Mouse (Mus musculus) thymus, postnatal 4 days (tissue): Measurements from ENCODE around the gene 1810013L24Rik.

ENCODE experiments used
- DNase-seq: peaks from one replicate; pipeline ENCODE4 v3.0.0; 2021

1810013L24Rik gene

DNA sequence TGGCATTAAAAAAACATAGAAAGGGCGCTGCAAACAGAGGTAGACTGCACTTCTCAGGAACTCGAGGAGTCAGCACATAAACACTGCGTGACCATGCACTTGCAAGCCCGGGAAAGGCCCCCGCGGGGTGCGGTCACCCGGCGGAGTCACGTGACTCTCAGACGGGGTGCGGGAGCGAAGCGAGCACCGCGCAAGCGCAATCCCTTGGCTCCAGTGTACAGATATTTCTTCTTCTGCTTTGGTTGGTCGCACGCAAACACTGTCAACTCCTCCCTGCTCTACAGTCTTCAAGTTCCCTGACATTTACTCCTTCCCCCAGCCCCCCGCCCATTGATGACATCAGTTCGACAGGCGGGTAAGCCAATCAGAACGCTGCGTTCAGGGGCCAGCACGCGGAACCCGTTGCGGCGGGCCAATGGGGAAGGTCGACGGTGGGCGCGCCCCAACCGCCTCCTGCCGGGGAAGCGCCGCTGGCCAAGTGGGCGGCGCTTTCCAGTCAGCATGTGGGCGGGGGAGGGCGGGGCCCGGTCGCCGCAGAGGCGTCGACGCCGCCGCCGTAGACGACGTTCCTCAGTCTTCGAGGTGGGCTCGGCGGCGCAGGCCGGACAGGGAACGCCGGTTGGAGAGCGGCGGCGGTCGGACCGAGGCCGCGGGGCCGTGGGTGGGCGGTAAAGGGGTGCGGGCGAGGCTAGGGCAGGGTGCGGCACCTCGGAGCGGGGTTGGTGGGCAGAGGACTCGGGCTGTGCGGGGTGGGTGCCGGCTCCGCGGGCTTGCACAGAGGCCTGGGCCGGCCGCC lies at the start of gene 1810013L24Rik:
Gene 1810013L24Rik (plus strand): TSS at position 537 of the 796 bp plus-strand sequence.
- DNase-seq: peak; percentile 96

DNA sequence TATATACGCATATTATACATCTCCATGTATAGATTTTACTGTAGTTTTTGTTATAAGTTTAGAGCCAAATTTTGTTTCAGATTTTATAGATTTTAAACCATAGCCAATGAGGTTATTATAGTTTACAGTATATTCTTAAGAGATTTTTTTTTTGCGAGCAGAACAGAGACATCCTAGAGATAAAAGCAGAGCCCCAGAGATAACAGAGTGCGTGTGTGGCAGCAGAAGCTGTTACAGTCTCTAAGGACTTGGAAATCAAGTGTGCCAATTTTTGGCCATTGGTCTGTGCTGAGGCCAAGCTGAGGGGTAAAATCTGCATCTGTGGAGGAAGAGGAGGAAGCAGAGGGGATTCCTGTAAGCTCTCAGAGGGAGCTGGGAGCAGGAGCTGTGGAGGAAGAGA lies 49.7 kb upstream of the 1810013L24Rik start:
- DNase-seq: no peak

DNA sequence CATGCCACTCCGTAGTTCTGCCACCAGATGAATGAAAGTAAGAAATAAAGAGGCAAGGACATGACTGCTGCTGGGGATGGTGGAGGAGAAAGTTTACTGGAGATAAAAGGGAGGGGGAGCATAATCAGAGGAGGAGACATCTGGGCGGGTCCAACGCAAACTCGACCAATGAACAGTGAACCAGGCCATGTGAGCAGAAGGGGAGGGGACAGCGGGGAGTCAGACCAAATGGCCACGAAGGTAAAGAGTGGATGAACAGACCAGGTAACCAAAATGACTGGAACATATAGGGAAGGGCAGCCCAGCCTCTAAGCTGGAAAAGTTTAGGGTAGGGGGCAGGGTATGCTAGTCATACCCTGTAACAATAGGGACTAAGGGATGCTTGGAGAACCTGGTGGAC lies 48.7 kb upstream of the 1810013L24Rik start:
- DNase-seq: no peak

DNA sequence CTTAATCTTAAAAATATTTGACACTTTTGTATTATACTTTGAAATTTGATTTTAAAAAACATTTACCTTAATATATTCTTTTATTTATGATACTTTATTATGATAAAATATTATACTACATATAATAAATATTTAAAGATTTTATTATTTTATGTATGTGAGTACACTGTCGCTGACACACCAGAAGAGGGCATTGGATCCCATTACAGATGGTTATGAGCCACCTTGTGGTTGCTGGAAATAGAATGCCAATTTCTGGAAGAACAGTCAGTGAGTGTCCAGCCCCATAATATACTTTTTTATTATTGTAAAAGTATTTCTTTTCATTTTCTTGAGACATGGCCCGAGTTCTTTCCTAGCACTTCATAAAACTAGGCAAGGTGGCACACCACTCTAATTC lies 48.2 kb upstream of the 1810013L24Rik start:
- no peak for DNase-seq

DNA sequence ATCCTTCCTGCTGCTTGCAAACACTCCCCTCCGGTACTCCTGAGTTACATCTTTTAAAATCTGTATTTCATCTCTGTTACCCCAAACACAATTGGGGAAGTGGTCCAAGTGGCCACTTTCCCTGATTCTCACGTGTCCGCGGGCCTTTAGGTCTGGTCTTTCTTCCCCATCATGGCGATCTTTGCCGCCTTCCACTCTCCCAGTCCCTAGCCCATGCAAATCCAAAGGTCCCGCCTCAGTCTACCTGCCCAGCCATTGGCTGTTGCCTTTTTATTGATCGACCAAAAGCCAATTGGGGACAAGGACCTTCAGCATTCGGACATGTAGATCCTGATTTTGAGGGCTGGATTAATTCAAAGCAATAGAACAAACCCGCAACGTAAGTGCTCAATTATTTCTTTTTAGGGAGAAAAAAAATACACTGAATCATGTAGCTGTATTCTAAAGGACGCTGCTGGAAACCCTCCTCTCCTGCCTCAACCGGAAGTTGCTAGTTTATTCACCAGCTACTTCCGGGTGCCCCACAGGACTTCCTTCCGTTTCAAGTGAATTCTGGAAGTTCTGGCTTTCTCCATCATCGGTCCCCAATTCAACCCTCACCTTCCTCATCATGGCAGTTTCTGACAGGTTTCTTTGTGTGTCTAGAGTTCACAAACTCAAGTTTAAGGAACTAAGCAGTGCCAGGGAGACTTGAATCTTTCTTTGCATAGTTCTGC lies 46.5 kb upstream of the 1810013L24Rik start:
- no peak for DNase-seq

DNA sequence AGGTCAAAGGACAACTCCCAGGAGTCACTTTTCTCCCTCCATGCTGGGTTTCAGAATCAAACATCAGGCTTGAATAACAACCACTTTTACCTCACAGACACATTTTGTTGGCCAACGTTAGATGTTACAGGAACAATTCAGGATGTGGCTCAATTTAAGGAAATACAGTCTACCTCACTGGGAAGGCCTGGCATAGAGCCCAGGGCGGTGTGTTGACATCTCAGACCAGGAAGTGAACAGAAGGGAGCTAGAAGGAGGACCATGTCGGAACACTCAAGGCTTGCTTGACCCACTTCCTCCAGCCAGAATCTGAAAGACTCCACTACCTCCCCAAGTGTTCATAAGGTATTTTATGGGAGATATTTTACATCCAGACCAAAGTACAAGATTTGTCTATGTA lies 45.1 kb upstream of the 1810013L24Rik start:
- no peak for DNase-seq

DNA sequence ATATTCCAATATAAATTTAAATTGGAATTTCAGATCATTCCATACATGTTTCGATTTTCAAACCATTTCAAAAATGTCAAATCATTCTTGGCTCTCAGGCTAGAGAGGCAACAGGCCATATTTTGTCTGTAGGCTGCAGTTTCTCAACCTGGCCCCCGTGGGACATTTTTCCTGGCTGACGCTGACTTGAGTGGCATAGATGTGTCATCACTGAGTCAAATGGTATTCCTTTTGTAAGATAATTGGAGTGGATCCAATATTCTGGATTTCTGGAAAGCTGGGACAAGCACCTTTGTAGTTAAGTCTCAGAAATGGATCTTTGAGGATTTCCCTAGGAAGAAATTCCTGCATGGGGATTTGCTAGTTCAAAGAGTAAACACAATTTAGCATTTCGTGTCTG lies 39.0 kb upstream of the 1810013L24Rik start:
- DNase-seq: no peak

DNA sequence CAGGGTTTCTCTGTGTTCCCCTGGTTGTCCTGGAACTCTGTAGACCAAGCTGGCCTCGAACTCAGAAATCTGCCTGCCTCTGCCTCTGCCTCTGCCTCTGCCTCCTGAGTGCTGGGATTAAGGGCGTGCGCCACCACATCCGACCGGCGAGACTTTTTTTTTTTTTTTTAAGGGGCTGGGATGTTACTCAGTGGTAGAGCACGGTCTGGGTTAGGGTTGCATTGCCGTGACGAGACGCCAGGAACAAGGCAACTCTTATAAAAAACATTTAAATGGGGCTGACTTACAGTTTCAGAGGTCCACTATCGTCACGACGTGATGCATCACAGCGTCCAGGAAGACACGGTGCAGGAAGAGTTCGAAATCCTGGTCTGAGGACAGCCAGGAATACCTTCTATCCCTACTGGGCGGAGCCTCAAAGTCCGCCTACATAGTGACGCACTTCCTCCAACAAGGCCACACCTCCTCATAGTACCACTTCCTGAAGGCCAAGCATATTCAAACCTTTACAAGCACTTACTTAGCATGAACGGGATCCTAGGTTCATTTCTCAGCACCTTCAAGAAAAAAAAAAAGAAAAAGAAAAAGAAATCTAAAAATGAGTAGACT lies 37.8 kb upstream of the 1810013L24Rik start, which contains the start of gene Usp7:
Gene Usp7 (minus strand): TSS at position 360 of the 609 bp plus-strand sequence.
- no peak for DNase-seq

DNA sequence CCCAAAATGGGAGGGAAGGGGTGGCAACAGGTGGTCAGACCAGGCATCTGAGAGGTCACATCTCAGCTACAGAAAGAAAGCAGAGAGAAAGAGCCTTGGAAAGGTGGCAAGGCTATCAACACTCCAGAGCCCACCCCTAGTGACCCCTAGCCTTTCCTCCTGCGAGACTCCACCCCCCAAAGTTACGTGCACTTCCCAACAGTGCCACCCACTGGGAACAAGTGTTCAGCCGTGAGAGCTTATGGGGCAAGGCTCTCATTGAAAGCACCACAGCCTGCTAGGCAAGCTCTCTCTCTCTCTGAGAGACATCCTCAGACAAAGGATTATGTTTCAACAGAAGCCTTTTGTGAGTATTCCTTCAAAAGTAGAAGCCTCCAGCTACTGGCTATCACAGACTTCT lies 34.9 kb upstream of the 1810013L24Rik start:
- peak; percentile 25 for DNase-seq

DNA sequence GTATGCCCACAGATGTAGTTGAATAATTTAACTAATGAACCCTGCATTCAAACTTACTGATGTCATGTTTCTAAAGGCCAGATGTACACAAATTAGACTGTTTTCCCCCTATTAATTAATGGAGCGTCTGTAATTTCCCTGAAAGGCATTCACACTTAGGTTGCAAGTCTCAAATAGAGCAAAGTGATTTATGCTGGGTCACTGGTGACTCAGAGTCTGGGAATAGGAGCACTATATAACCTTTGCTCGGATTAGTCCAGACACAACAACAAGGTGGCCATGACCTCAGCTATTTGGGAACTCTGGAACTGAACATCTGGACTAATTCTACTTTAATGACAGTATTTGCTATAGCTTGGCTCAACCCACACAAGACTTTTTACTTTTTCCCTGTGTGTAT lies 34.0 kb upstream of the 1810013L24Rik start:
- no peak for DNase-seq

DNA sequence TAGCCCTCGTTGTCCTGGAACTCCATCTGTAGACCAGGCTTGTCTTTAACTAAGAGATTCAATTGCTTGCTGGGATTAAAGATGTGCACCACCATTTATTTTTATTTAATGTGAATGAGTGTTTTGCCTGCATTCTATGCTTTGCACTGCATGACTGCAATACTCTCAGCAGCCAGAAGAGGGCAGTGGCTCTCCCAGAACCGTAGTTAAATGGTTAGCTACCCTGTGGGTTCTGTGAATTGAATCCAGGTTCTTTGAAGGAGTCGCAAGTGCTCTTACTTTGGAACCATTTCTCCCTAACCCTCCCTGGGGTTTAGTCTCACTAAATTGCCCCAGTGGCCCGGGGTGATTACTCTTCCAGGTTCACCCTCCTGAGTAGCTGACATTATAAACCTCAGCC lies 23.2 kb upstream of the 1810013L24Rik start:
- DNase-seq: peak; percentile 80

DNA sequence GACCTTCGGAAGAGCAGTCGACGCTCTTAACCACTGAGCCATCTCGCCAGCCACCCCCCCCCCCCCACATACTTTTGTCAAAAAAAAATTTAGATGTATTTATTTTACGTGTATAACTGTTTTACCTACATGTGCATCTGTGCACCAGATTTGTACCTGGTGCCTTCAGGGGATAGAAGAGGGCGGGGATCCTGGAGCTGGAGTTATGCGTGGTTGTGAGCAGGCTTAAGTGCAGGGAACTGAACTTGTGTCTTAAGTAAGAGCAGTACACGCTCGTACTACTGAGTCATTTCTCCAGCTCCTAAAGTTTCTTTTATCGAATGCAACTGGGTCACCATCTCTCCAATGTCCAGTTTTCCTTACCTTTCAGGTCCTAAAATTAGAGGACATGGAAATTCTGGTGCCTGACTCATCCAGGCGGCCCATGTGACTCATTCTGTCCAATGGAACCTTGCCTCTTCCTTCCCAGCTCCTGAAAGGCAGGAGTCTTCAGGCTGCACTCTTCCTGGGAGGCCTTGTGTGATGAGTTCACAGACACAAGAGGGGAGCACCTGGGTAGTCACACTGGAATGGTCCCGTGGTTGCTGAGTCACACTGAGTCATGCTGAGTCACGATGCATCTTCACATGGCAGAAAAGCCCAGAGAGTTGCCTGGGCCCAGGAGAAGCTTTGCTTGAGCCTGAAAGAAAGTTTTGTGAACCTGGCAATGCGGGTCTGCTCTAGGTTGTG lies 19.3 kb upstream of the 1810013L24Rik start:
- DNase-seq: peak; percentile 38

DNA sequence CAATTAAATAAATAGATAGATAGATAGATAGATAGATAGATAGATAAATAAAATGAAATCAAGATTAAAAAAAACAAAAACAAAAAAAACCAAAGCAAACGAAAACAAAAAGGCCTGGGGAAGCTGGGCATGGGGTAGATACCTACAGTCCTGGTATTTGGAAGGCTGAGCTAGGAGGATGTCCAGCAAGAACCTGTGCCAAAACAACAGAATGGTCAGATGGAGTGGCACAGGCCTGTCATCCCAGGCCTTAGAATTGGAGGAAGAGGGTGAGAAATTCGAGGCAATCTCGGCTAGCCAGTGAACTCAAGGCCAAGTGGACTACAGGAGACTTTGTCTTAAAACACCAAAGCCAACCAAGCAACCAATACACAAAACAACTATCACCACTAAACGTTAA lies 12.0 kb upstream of the 1810013L24Rik start:
- DNase-seq: no peak

DNA sequence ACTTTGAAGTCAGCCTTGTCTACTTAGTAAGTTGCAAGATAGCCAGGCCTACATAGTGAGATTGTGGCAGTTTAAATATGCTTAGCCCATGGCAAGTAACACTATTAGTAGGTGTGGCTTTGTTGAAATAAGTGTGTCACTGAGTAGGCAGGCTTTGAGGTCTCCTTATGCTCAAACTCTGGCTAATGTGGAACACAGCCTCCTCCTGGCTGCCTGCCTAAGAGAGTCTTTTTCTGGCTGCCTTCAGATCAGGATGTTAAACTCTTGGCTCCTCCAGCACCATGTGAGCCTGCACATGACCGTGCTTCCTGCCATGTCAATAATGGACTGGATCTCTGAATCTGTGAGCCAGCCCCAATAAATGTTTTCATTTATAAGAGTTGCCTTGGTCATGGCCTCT lies 8.5 kb upstream of the 1810013L24Rik start:
- no peak for DNase-seq

DNA sequence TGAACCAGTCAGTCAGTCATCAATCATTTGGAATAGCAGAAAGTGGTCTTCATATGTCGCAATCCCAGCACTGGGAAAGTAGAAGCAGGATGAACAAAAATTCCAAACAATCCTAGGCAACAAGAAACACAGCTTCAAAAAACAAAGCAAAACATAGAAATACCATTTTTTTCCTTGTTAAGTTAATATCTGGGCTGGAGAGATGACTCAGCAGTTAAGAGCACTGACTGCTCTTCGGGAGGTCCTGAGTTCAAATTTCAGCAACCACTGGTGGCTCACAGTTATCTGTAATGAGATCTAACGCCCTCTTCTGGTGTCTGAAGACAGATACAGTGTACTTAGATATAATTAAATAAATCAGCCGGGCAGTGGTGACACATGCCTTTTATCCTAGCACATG lies 7.3 kb upstream of the 1810013L24Rik start:
- DNase-seq: no peak

DNA sequence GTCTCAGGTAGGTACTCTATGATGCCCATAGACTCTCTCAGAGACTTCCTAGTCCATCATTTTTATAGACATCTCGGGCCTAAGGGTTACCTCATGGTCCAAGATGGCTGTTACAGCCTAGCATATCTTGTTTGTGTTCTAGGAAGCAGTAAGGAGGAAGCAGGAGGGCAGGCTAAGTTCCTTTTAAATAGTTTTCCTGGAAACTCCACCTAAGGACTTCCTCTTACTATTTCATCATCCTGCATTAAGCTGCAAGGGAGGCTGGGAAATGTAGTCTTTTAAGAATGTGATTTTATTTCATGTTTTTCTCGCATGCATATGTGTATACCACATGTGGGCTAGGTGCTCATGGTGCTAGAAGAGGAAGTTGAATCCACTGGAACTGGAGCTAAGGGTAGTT lies 6.2 kb upstream of the 1810013L24Rik start:
- DNase-seq: no peak

DNA sequence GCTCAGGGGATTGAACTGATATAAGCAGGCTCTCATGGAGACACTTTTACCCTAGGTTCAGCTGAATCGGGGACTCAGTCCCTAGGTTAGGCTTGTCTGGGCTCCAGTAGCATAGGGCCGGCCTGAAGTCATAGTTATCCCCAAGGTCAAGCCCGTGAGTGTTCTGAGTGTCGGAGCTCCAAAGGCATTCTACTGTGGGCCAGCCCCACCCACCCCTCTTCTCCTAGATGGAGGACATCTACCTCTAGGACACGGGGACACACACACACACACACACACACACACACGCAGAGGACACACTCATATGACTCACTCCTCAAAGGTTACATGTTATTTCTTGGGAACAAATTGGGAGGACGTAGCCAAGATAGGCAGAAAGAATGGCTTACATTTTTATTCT lies 2.5 kb upstream of the 1810013L24Rik start:
- no peak for DNase-seq

DNA sequence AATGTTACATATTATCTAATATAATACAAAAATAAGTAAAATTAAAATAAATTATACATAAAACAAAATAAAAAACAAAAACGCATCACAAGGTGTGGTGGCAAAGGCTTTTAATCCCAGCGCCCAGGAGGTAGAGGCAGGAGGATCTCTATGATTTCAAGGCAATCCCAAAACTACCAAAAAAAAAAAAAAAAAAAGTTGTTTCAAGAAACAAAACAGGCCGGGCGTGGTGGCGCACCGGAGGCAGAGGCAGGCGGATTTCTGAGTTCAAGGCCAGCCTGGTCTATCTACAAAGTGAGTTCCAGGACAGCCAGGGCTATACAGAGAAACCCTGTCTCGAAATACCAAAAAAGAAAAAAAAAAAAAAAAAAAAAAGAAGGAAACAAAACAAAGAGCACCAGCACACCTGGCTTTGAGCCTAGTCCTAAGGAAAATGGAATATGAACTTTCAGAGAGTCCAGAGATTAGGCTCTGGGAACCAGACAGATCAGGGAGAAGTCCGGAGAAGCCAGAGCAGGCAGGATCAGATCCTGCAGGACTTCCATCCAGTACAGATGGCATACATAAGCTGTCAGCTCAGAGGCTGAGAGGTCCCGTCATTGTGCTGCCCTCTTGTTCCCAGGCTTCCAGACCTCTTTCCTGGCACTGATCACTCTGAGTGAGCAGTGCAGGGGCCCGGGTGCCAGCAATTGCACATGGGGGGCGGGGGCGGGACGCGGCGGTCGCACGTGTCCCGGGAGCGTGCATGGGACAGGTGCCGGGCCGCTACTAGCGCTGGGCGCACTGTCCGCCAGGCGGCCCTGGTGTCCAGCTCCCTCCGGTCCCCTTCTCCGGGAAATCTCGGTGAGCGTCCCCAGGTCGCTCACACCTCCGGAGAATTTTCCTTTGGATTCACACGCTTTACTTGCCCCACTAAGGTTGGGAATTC lies 1.0 kb upstream of the 1810013L24Rik start:
- DNase-seq: peak; percentile 67

DNA sequence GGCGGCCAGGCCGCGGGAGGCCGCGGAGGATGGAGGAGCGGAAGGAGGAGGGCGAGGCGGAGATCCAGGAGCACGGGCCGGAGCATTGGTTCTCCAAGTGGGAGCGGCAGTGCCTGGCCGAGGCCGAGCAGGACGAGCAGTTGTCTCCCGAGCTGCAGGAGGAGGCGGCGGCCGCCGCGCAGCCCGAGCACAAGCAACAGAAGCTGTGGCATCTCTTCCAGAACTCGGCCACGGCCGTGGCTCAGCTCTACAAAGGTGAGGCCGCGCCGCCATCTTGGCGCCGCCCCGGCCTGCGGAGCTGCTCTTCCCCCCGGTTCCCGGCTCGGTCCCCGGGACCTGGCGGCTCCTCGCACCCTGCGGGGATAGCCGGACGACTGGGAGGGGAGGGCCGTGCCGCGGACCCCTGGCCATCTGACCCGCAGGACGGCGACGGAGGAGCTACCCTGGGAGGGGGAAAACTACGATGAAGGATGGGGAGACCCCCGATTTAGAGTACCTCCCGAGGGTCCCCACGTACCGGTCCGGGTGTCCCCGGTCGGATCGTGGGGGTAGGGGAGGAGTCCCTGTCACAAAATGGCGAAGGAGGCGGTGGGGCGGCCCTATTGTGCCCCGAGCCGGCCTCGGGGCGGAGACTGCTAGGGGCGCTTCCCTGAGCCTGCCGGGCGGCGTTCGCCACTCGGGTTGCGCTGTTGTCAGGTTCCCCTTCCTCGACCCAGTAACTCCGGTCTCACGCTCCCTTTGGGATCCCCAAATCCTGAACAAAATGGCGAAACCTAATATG lies 721 bp downstream of the 1810013L24Rik start:
- peak; percentile 83 for DNase-seq

DNA sequence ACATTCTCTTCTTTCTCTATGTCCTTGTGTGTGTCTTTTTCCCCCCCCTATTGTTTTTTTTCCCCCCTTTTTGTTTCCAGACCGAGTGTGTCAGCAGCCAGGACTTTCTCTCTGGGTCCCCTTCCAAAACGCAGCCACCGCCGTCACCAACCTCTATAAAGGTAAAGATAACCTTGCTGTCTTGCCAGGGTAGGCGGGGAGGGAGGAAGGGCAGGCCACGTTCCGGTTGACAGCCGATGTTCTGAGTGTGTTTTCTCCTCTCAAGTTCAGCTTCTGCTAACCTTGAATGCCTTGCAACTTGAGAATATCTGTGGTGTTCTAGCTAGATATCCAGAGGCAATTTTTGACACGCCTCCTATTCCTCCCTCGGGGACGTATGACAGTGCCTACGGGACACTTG lies 1.3 kb downstream of the 1810013L24Rik start:
- DNase-seq: peak; percentile 52

DNA sequence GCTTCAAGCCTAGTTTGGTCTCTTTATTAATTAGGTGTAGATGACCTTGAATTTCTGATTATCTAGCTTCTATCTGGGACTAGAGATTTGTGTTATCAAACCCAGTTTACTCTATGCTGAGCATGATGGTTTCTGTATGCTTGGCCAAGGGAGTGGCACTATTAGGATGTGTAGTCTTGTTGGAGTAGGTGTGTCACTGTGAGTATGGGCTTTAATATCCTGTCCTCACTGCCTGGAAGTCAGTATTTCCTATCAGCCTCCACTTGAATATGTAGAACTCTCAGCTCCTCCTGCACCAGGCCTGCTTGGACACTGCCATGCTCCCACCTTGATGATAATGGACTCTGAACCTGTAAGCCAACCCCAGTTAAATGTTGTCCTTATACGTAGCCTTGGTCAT lies 7.0 kb downstream of the 1810013L24Rik start:
- no peak for DNase-seq
